Mouse (Mus musculus) gastrocnemius, postnatal 36 days (tissue): Measurements from ENCODE around the gene Ube2e2. TPM values are rescaled to one million over a fixed set of nuclear protein-coding genes. Genes with fewer than 3 reads are reported as not detected.

Experiments
- DNase-seq, 2 experiments: peaks; one replicate each; pipeline ENCODE4 v3.0.0; 2022
- intact Hi-C: fragments of 180-260 bp; cut with DNase I; formaldehyde crosslinking; loops from one replicate; pipeline ENCODE4 v1.15.1; 2025
- long read RNA-seq, 2 experiments: library from polyadenylated mRNA; stranded (forward); transcript quantifications; one replicate each; pipeline ENCODE4 v2.0.0; 2021
- total RNA-seq, 2 experiments: library from RNA; stranded (reverse); gene quantifications; 2 replicates each; pipeline ENCODE4 v1.2.3; 2021

The Ube2e2 gene
- total RNA-seq = 1 to 10 TPM; 7.8 to 9.6 TPM
- long read RNA-seq, experiment 1, partial matches to known transcripts = 1 of 2 reads
- long read RNA-seq, experiment 1, other reads (novel, unspliced or antisense) = 1 of 2 reads
- long read RNA-seq, experiment 2, partial matches to known transcripts = 0 of 1 reads
- long read RNA-seq, experiment 2, other reads (novel, unspliced or antisense) = 1 of 1 reads

DNA sequence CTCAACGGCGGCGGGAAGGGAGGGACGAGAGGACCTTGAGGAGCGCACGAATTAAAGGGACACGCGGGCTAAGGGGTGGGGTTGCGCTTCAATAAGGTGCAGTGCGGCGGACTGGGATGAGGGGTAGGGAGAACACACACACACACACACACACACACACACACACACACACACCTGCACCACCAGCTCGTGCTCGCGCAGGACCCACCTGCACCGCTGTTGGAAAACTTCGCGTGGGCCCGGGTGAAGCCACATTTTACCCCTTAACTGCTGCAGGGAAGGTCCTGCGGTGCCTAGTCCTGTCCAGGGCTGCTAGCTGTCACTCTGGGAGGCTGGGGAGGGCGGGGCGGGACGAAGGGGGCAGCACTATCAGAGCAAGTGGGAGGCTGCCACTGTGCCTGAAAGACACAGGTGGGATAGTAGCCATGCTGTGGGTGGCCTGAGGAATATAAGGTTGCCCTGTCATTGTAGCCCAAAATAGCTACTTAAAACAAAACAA, at the start of gene Ube2e2:
Gene Ube2e2 (minus strand): TSS at position 321 of the 499 bp plus-strand sequence.
- DNase-seq = no peak
- intact Hi-C loops = no loop called here

DNA sequence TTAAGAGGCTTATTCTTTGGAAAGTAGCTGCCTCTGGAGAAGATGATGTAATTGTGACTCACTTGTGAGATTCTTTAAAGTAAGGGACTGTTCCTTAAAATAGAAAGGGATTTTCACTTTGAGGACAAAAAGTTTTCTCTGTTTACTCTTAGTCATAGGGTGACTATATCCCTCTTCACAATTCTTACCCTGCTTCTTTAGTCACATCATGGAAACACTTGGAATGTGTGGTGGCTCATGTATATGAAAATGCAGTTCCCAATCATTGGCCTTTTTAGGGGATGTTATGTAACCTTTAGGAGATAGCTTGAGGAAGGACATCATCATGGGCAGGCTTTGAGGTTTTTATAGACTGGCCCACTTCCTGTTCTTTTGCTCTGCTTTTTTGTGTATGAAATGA, 46.0 kb upstream of the Ube2e2 start:
- no peak for DNase-seq
- intact Hi-C loops = no loop called here

DNA sequence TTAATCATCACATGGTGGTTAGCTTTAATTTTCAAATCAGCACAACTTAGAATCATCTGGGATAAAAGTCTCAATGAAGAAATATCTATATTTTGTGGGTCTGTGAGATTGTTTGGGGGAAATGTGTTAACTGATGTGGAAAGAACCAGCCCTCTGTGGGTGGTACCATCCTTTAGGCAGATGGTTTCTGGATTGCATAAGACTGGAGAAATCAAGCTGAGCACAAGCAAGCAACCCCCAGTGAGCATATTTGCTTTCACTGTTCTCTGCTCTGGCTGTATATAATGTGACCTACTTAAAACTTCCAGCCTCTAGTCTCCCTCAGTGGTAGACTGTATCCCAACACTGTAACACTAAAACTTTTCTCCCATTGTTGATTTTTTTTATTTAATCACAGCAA, 9.5 kb upstream of the Ube2e2 start:
- no peak for DNase-seq
- intact Hi-C loops = no loop called here

DNA sequence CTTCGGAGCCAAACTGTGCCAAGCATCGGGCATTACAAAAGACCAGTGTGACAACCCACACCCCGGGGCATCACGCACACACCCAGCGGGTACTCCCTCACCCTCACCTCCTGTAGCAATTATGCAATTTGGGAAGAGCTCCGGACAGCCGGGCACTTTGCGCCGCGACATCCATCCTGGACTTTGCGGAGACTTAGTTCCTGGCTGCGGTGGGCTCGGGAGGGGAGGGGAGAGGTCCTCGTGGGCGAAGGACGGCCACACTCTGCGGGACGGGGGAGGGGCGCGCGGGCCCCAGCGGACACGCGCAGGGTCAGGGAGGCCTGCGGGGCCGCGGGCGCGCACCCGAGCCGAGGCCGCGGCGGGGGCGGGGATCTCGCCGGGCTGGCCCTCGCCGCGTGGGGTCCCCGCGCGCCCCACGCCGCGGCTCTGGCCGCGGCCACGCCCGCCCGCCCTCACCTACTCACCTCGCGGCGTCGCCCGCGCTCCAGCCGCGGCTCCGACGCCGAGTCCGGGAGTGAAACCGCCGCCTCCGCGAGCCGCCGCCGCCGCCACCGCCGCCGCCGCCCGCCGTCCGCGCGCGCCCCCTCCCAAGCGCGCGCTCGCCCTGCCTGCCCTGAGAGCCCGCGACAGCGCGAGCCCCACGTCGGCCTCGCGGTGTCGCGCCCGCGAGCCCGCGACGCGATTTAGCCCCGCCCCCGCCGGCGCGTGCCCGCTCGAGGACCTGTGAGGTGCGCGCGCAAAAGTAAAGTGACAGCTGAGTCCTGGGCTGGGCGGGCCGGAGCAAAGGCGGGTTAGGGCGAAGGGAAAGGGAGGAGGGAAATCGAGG, 733 bp downstream of the Ube2e2 start:
- intact Hi-C loops = no loop called here
- peak; percentile 86 to 90 for DNase-seq

DNA sequence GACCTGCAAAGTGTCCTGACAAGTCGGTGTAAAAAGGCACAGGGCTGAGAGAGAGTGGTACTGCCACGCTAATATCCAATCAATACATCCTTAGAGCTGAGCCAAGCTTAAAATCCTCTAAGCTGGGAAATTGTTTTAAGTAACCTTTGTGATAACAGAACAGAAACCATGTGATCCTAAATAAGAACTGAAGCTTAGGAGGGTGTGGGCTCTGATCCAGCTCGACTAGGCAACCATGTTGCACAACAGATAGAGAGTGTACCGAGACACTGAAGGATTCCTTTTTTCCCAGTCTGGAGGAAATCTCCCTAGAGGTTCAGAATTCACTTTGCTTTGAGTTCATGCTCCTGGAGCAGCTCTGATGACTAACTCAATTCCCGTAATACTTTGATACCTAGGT, 4.5 kb downstream of the Ube2e2 start:
- no peak for DNase-seq
- intact Hi-C loops = no loop called here

DNA sequence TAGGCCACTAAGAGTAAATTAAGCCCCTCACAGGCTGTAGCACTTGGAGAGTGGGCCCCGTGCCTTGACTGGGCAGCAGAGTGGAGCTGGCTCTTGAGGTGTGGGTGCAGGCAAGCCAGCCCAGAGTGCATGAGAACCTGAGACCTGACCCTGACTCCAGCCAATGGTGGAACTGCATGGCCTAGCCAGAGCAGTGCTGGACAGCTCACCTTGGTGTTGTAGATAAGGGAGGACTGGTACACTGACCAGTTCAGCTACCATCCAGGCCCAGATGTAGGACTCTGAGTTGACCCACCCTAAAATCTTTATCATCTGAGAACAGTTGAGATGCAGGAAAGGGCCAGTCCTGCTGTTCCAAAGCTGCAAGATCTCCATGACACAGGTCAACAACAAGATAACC, 11.6 kb downstream of the Ube2e2 start:
- intact Hi-C loops = no loop called here
- DNase-seq = no peak

DNA sequence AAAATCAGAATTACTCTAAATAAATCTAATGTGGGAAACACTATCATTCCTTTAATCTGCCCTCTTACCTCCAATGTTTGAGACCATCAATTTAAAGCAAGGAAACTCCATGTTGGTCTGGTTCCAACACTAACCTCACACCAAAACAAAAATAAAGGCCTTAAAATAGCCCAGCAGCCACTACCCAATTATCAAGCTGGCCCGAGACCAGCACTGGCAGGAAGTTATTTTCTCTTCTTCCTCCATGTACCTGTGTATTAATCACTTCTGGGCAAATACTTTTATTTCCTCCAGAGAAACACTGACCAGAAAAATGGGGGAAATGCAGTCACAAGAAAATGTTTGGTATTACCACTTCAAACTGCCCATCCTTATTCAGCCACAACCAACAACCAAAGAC, 23.4 kb downstream of the Ube2e2 start:
- intact Hi-C loops = no loop called here
- DNase-seq = no peak

DNA sequence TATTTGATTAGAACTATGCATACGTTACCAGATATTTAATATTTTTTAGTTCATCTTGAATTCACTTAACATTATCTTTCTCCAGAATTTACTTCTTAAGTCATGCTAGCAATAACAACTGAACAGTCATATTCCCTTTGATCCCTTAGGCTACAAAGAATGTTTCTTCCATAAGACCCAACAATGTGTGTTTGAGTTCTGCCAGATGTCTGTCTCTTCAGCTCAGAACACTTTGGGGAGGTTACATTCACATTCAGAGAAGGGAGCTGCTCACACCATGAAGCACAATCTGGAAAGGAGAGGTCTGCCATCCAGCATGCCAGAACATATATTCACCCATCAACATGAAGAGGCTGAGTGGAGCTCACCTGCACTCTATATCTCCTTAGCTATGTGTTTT, 65.4 kb downstream of the Ube2e2 start:
- intact Hi-C loops = no loop called here

DNA sequence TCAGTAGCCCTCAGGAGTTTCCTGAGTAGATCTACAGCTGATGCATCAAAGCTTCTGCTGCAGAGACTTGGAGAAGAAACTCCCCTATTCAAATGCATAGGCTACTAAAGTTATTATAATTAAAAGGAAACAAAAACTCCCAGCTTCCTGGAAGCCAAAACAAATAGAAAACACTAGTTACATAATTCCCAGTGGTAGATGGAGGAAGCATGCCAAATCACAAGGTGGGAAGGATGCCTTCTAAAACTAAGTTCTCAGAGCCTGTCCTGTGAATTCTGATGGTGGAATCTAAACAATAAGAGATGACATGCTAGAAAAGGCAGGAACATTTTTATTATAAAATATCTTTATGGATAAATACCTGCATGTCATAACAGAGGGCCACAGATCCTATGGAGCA, 67.3 kb downstream of the Ube2e2 start:
- intact Hi-C loops = no loop called here
- DNase-seq = no peak

More for the DNA sequence above, 65.4 kb downstream of the Ube2e2 start:
- no peak for DNase-seq

DNA sequence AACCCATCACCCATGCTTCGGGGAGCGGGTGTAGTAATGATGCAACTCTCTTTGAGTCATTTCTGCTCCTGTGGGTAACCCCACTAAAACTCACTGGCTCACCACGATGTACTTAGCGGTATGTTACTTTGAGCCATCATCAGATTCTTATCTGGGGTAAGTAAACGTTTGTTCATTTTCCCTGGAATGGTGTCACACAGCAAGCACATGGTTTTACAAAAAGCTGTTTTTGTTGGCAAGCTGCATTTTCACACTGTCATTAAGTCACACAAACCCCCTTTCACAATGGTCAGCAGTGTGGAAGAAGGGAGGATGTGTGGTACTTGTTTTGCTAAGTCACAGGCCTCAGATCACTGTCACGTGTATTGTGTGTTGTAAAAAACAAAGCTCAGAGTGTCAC, 73.4 kb downstream of the Ube2e2 start:
- intact Hi-C loops = no loop called here
- DNase-seq = no peak

DNA sequence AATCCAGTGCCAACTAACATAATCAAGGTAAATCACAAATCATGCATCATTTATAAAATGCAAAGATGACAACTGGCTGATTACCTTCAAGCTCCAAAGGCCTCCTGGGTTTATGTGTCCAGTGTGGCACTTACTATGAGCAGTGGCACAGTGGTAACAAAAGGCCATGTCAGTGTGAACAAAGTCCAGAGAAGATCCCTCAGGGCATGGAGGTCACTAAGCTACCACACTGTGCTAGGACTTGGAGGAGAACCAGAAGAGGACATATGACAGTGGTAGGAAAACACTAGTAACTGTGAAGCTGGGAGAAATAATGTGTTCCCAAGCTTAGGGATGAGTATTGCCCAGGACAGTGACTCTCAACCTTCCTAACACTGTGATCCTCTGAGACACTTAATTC, 97.2 kb downstream of the Ube2e2 start:
- no peak for DNase-seq
- intact Hi-C loops = no loop called here

DNA sequence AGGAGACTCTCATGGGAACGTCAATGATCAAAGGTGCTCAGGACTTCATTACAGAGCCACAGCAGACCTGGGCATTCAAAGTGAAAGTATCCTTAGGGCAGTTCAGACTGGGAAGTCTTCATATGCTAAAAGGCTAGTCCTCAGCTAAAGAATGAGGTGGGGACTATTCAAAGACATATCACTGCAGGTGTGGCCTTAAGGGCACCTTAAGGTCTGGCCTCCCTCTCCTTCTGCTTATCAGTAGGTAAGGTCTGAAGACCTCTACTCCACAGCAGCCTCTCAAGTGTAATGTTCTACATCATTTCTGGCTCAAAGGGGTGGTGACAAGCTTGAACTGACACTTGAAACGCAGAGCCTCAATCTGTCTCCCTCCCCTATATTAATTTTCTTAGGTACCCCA, 98.3 kb downstream of the Ube2e2 start:
- intact Hi-C loops = no loop called here
- no peak for DNase-seq

DNA sequence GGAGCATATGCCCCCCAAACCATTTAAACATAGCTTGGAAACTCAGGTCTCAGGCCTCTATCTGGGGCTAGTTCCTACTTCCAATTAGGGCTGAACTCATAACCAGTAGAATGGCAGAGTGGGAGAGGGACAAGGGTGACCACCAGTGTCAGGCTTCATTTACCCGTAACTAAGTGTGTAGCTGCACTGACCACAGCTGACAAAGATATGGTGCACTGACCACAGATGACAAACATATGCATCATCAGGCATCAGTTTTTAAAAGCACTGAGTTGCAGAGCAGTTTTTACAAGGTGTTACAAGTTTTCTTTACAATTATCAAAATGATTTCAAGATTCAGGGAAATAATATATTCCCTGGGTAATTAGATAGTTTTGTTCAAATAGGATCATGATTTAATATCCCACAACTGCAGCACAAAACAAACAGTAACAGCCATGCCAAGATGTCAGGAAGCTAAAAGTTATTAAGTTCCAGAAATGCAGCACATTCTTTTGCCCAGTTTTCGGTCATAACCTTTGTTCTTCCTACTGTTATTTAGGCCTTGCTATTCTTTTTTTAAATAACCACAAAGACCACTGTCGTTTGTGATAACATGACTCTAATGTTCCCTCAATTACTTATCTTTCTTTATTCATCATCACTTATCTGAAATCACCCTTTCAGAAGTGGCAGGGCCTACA, 114.9 kb downstream of the Ube2e2 start:
- DNase-seq = no peak
- intact Hi-C loops = no loop called here

DNA sequence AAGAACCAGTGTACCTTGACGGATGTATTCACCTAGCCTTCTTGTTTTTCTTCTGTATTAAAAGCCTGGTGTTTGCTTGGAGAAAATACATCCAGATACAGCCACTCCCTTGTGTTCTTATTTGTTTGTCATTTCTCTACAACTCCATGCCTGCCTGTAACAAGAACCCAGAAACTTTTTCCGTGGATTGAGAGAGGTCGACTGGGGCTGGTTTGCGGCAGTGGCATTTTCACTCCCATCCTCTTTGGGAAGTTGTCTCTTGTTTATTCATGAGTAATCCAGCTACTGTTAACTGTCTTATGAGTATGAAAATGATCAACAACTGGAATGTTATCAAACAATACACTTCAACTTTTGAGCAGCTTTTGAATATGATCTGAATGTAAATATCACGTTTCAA, 115.8 kb downstream of the Ube2e2 start:
- intact Hi-C loops = no loop called here
- DNase-seq = no peak

DNA sequence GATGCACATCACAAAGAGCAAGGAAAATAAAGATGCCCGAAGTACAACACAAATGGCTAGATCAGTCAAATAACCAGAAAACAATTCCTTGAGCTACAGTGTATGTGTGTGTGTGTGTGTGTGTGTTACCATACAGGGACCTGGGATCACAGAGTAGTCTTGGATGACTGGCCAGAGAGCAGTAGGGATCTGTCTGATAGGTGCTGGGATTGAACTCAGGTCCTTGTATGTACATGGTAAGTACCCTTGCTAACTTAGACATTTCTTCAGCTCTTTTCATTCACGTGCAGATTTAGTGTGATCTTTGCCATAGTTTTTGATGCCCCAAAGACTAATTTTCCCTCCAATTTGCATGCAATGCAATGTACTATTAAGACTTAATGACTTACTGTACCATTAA, 117.9 kb downstream of the Ube2e2 start:
- DNase-seq = no peak
- intact Hi-C loops = no loop called here

DNA sequence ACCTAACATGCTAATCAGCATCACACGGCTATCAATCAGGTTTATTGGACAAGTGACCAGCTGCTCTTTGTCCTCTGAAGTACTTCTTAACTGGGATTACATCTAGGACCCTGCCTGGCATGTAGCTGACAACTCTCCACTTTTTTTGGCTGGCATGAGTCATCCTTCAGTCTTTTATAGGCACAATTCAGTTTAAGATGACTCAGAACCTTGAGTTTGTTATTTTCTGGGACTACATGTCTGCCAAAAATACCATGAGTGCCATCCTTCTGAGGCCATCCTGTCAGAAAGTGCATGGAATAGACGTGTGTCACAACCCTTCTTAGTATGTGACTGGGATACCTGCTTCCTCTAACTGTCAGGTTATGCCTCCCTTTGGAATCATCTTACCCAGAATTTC, 120.3 kb downstream of the Ube2e2 start:
- intact Hi-C loops = no loop called here
- DNase-seq = no peak

DNA sequence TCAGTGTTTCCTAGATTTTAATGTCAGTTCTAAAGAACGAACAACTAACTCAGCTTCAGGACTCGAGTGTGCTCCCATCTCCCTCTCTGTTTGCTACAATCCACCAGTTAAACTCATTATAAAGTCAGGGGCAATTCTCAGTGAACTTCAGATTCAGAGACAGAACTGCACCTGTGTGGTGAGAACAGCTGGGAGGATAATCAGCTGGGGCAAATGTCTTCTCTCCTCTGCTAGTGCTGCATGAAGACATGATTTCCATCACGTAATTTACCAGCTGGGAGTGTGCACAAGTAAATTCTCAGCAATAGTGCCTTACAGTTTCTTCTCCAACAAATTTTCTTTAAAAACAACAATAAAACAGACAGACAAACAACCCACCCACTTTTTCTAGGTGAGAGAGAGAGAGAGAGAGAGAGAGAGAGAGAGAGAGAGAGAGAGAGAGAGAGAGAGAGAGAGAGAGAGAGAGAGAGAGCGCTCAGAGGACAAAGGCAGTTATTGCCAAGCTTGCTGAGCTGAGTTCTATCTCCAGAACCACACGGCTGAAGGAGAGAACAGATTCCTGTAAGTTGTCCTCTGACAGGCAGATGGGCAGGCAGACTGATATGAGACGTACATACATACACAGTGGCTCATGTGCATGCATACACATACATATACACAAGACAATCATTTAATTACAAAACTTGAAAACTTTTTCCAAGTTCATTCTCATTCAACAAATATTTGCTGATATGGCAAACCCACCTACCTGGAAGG, 134.3 kb downstream of the Ube2e2 start:
- no peak for DNase-seq
- intact Hi-C loops = no loop called here

DNA sequence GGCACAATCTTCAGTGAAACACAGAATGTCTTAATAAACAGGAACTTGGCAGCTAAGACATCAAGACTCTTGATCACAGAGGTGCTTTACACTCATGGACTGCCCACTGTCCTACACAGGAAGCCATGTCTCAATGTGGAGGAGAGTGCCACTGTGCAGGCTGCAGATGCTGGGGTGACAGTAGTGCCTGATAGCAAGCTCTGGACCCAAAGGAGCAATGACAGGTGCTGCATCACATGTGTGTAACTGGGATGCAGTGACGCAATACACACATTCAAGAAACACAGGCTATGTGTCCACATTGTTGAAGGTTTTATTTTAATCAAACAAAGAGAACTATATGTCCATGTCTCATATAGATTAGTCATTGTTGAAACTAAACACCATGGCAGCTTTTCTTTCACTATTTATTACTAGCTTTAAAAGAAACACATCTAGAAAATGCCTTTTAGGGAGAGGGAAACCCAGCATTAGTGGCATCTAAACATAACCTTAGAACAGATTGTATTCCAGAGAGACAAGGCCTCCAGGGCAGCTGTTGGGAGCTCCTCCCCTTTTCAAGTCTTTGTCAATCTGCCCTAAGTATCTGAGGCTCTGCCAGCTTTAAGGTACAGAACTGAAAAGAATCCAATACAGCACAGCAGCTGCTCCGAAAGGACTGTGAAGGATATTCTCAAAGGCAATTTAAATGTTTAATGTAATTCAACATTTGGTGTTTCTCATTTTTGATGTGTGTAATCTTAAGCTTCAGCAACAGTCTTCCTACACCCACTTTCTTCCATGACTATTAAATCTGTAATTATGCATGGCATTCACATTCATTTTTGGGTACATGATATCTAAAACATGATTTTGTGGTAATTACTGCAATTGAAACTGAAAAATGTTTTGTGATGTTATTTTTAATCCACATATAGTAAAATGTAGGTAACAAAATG, 135.2 kb downstream of the Ube2e2 start:
- DNase-seq = no peak
- intact Hi-C loops = no loop called here

DNA sequence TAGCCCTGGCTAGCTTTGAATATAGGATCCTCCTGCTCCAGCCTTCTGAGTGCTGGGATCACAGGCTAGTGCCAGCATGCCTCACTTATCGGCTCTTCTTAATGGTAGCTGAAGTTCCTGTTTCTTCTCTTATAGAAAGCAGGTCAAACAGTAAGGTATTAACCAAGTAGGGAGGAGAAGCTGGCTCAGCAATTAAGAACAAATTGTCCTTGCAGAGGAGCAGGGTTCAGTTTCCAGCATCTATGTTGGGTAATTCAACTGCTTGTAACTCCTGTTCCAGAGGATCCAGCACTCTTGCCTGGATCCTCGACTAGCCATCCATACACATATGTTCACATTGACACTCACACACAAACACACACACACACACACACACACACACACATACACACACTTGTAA, 136.1 kb downstream of the Ube2e2 start:
- DNase-seq = no peak
- intact Hi-C loops = no loop called here

DNA sequence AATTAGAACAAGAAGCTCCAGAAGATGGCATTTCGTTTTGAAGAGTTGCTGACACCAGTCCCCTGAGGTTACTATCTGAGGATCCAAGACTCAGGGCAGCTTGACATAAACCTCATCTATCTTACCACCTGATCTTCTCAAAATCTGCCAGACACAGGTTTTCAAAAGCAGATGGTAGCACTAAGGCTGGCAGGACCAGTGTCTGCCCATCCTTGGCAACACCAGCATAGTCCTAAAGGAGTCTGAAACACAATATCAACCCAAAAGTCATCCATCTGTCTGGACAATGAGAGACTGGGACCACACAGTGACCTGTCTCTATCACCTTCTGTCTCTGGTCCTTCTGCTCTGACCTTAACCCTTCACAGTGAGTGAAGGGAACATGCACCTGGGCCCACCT, 138.7 kb downstream of the Ube2e2 start:
- intact Hi-C loops = no loop called here
- no peak for DNase-seq
